Mouse (Mus musculus): Measurements from ENCODE around the gene Mypop. TPM values are rescaled to one million over a fixed set of nuclear protein-coding genes. Genes with fewer than 3 reads are reported as not detected.
A peak's percentile ranks its signal among the peaks of the same experiment; 100 is the strongest.

Mypop gene
- polyA plus RNA-seq, 1 experiment: 35.6 TPM

DNA sequence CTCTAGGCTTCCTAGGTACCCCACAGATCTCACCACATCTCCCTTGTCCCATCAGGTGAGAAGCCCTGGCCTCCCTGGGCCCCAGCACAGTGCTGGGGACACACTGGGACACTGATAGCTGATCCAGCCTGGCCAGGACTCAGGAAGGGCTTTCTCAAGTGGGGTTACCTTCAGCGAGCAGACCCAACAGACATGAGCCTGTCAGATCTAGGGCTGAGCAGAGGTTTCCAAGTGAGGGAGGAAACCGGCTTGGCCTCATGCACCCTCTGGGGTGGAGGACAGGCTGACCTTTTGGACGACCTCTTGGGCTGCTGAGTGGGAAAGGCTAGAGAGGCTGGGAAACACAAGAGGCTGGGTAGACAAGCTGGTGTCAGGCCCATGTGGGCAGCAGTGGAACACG lies 60.1 kb downstream of the Mypop start:
- Histone ChIP-seq H3K36me3 (ENCODE audit: control insufficient read depth, insufficient read depth, low read length) (no peaks in the 10 kb centered on the region), H3K27me3 (ENCODE audit: control insufficient read depth, insufficient read depth, low read length) (no peaks in the 10 kb centered on the region), H3K4me3 (ENCODE audit: control insufficient read depth, low read depth, low read length) (peak overlapping the region; percentile 72), H3K4me1 (ENCODE audit: control insufficient read depth, insufficient read depth, low read length) (peaks cover 13% of the 10 kb centered on the region), H3K27ac (ENCODE audit: control insufficient read depth, insufficient read depth, low read depth, low read length) (no peak overlapping the region)
- TF ChIP-seq POLR2A (IDR thresholded peaks at IDR 0.05; ENCODE audit: control insufficient read depth, low read depth, low read length): no peak

Other genes with a start within 250 kb of the Mypop start
- gene Psg19, start 192.7 kb upstream of the Mypop start, polyA plus RNA-seq (2012; rRNA removed): 8.5 and 11.8 TPM in 2 replicates
- gene Psg17, start 169.6 kb upstream of the Mypop start, polyA plus RNA-seq (2012; rRNA removed): 1.1 and 2.3 TPM in 2 replicates
- 0.63 and 0.94 TPM in 2 replicates for gene Mill2, start 151.3 kb upstream of the Mypop start, polyA plus RNA-seq (2012; rRNA removed)
- 0.14 TPM in 1 of 2 replicates, not detected in the other for gene Pglyrp1, start 119.9 kb upstream of the Mypop start, polyA plus RNA-seq (2012; rRNA removed)
- gene Ccdc61, start 80.8 kb upstream of the Mypop start, polyA plus RNA-seq (2012; rRNA removed): 23.8 and 26.8 TPM in 2 replicates
- 2.4 TPM in 2 replicates for gene Nova2, start 65.4 kb upstream of the Mypop start, polyA plus RNA-seq (2012; rRNA removed)
- gene Nanos2, start 3.8 kb upstream of the Mypop start, polyA plus RNA-seq (2012; rRNA removed): 0.08 and 0.10 TPM in 2 replicates
- 4.9 and 5.4 TPM in 2 replicates for gene Irf2bp1, start 12.8 kb downstream of the Mypop start, polyA plus RNA-seq (2012; rRNA removed)
- 2.1 and 2.3 TPM in 2 replicates for gene Foxa3, start 32.3 kb downstream of the Mypop start, polyA plus RNA-seq (2012; rRNA removed)
- gene Sympk, start 33.1 kb downstream of the Mypop start, polyA plus RNA-seq (2012; rRNA removed): 196 and 222 TPM in 2 replicates
- 226 and 241 TPM in 2 replicates for gene Rsph6a, start 63.4 kb downstream of the Mypop start, polyA plus RNA-seq (2012; rRNA removed)
- gene Dmwd, start 85.0 kb downstream of the Mypop start, polyA plus RNA-seq (2012; rRNA removed): 83.7 and 92.1 TPM in 2 replicates
- gene Dmpk, start 92.6 kb downstream of the Mypop start, polyA plus RNA-seq (2012; rRNA removed): 75.3 and 91.2 TPM in 2 replicates
- 3.3 and 3.5 TPM in 2 replicates for gene Six5, start 103.3 kb downstream of the Mypop start, polyA plus RNA-seq (2012; rRNA removed)
- gene Gm4969, start 127.1 kb downstream of the Mypop start, polyA plus RNA-seq (2012; rRNA removed): 13.2 and 16.4 TPM in 2 replicates
- 49.3 and 59.7 TPM in 2 replicates for gene Fbxo46, start 128.6 kb downstream of the Mypop start, polyA plus RNA-seq (2012; rRNA removed)
- 12.7 and 13.5 TPM in 2 replicates for gene Qpctl, start 158.0 kb downstream of the Mypop start, polyA plus RNA-seq (2012; rRNA removed)
- gene Snrpd2, start 158.5 kb downstream of the Mypop start, polyA plus RNA-seq (2012; rRNA removed): 135 and 140 TPM in 2 replicates
- gene Gipr, start 174.9 kb downstream of the Mypop start, polyA plus RNA-seq (2012; rRNA removed): 20.9 and 24.3 TPM in 2 replicates
- 11.1 and 12.9 TPM in 2 replicates for gene Eml2, start 185.2 kb downstream of the Mypop start, polyA plus RNA-seq (2012; rRNA removed)
- gene Gpr4, start 221.3 kb downstream of the Mypop start, polyA plus RNA-seq (2012; rRNA removed): 9.5 and 16.2 TPM in 2 replicates
- gene Opa3, start 237.1 kb downstream of the Mypop start, polyA plus RNA-seq (2012; rRNA removed): 13.6 and 14.5 TPM in 2 replicates